Mouse (Mus musculus) heart, embryonic 13.5 days (tissue): ENCODE measurements around the gene Crtac1. TPM values are rescaled to one million over a fixed set of nuclear protein-coding genes. Genes with fewer than 3 reads are reported as not detected.

ENCODE experiments used
- ATAC-seq: fragments of 200-750 bp; cut with Nextera tagmentation; 2 replicates; pipeline ENCODE4 v1.8.0; 2017; ENCODE audit warnings: moderate TSS enrichment; ENCODE audit not compliant: insufficient number of reproducible peaks, low FRiP score, low TSS enrichment; ENCODE audit errors: extremely low read depth
- H3K27ac ChIP-seq: fragments of 300-500 bp; sonication (generic); replicated peaks from 2 replicates; pipeline ENCODE4 v1.5.1; 2015; ENCODE audit warnings: moderate library complexity, mild to moderate bottlenecking, inconsistent platforms
- H3K27me3 ChIP-seq: fragments of 300-500 bp; sonication (generic); replicated peaks from 2 replicates; pipeline ENCODE4 v1.6.1; 2015; ENCODE audit warnings: mild to moderate bottlenecking, inconsistent platforms
- H3K36me3 ChIP-seq: fragments of 300-500 bp; sonication (generic); 2 replicates; pipeline ENCODE4 v1.6.1; 2015; ENCODE audit warnings: mild to moderate bottlenecking, inconsistent platforms
- H3K4me1 ChIP-seq: fragments of 300-500 bp; sonication (generic); 2 replicates; pipeline ENCODE4 v1.6.1; 2015; ENCODE audit warnings: inconsistent platforms
- H3K4me2 ChIP-seq: fragments of 300-500 bp; sonication (generic); 2 replicates; pipeline ENCODE4 v1.6.1; 2015; ENCODE audit warnings: inconsistent platforms, mild to moderate bottlenecking, moderate library complexity
- H3K4me3 ChIP-seq: fragments of 300-500 bp; sonication (generic); 2 replicates; pipeline ENCODE4 v1.5.1; 2015; ENCODE audit warnings: moderate library complexity, mild to moderate bottlenecking, inconsistent platforms
- H3K9ac ChIP-seq: fragments of 300-500 bp; sonication (generic); 2 replicates; pipeline ENCODE4 v1.6.1; 2015; ENCODE audit warnings: inconsistent platforms, mild to moderate bottlenecking, moderate library complexity
- H3K9me3 ChIP-seq: fragments of 300-500 bp; sonication (generic); 2 replicates; pipeline ENCODE4 v1.6.1; 2016; ENCODE audit warnings: inconsistent platforms
- WGBS: fragments of 180-500 bp; shearing (Covaris S2); methylation state at CpG from one replicate; pipeline ENCODE4 v1.1.7; 2015; ENCODE audit warnings: mixed read lengths; 5-methylcytosine and 5-hydroxymethylcytosine counted together
- polyA plus RNA-seq: library from polyadenylated mRNA; unstranded; fragments of >200 nt; fragmentation: Nextera tagmentation; extraction: Ambion mirVana; gene quantifications from 2 replicates; pipeline ENCODE4 v1.2.1, GENCODE M21; 2015

Gene Crtac1
- polyA plus RNA-seq, 1 experiment from 2014 or later = 0.75 TPM

GRCm38 (mm10) chr19:42448539-42448938, 17.0 kb upstream of the Crtac1 start:
- no peak overlapping the region for H3K27ac ChIP-seq
- H3K4me2 ChIP-seq = no peak overlapping the region
- WGBS = 86% methylated on average over 10 of the region's 10 CpGs
- no peaks in the 10 kb centered on the region for H3K9me3 ChIP-seq
- H3K36me3 ChIP-seq = no peaks in the 10 kb centered on the region
- H3K4me1 ChIP-seq = no peaks in the 10 kb centered on the region
- no peak overlapping the region for H3K9ac ChIP-seq
- H3K27me3 ChIP-seq = peaks cover 90% of the 10 kb centered on the region
- no peak overlapping the region for H3K4me3 ChIP-seq
- ATAC-seq = no peak

GRCm38 (mm10) chr19:42443887-42444409, 12.4 kb upstream of the Crtac1 start:
- 12% methylated on average over 3 of the region's 3 CpGs for WGBS
- Histone ChIP-seq H3K9me3 (no peaks in the 10 kb centered on the region), H3K4me3 (no peak overlapping the region), H3K36me3 (no peaks in the 10 kb centered on the region), H3K27ac (no peak overlapping the region), H3K27me3 (peaks cover 80% of the 10 kb centered on the region), H3K4me2 (no peak overlapping the region), H3K9ac (no peak overlapping the region), H3K4me1 (no peaks in the 10 kb centered on the region)
- ATAC-seq = no peak

GRCm38 (mm10) chr19:42443266-42443665, 11.7 kb upstream of the Crtac1 start:
- H3K4me1 ChIP-seq = no peaks in the 10 kb centered on the region
- no peak overlapping the region for H3K27ac ChIP-seq
- H3K4me3 ChIP-seq = no peak overlapping the region
- peaks cover 81% of the 10 kb centered on the region for H3K27me3 ChIP-seq
- no peak for ATAC-seq
- 74% methylated on average over 4 of the region's 4 CpGs for WGBS
- no peak overlapping the region for H3K4me2 ChIP-seq
- no peaks in the 10 kb centered on the region for H3K36me3 ChIP-seq
- no peak overlapping the region for H3K9ac ChIP-seq
- no peaks in the 10 kb centered on the region for H3K9me3 ChIP-seq

- Histone ChIP-seq H3K4me2 (no peak overlapping the region), H3K27ac (no peak overlapping the region), H3K4me1 (no peaks in the 10 kb centered on the region), H3K9ac (no peak overlapping the region), H3K9me3 (no peaks in the 10 kb centered on the region), H3K27me3 (peaks cover 82% of the 10 kb centered on the region), H3K4me3 (no peak overlapping the region), H3K36me3 (no peaks in the 10 kb centered on the region)
- ATAC-seq = no peak
- WGBS = 63% methylated on average over 8 of the region's 8 CpGs
These were observed 10.9 kb upstream of the Crtac1 start for GRCm38 (mm10) chr19:42442246-42443197.

GRCm38 (mm10) chr19:42440089-42440488, 8.5 kb upstream of the Crtac1 start:
- no peak overlapping the region for H3K4me3 ChIP-seq
- no peaks in the 10 kb centered on the region for H3K9me3 ChIP-seq
- WGBS = 31% methylated on average over 3 of the region's 3 CpGs
- H3K4me1 ChIP-seq = no peaks in the 10 kb centered on the region
- no peak overlapping the region for H3K27ac ChIP-seq
- no peak overlapping the region for H3K9ac ChIP-seq
- H3K36me3 ChIP-seq = no peaks in the 10 kb centered on the region
- no peak for ATAC-seq
- H3K27me3 ChIP-seq = peaks cover 81% of the 10 kb centered on the region
- no peak overlapping the region for H3K4me2 ChIP-seq

GRCm38 (mm10) chr19:42439353-42439752, 7.8 kb upstream of the Crtac1 start:
- Histone ChIP-seq H3K36me3 (no peaks in the 10 kb centered on the region), H3K9me3 (no peaks in the 10 kb centered on the region), H3K9ac (no peak overlapping the region), H3K27ac (no peak overlapping the region), H3K4me2 (no peak overlapping the region), H3K27me3 (peaks cover 81% of the 10 kb centered on the region), H3K4me1 (no peaks in the 10 kb centered on the region), H3K4me3 (no peak overlapping the region)
- ATAC-seq = no peak
- WGBS = 61% methylated on average over 9 of the region's 9 CpGs

GRCm38 (mm10) chr19:42435621-42436020, 4.0 kb upstream of the Crtac1 start:
- Histone ChIP-seq H3K9ac (no peak overlapping the region), H3K36me3 (no peaks in the 10 kb centered on the region), H3K4me2 (no peak overlapping the region), H3K27ac (no peak overlapping the region), H3K9me3 (no peaks in the 10 kb centered on the region), H3K27me3 (peaks cover 90% of the 10 kb centered on the region), H3K4me3 (no peak overlapping the region), H3K4me1 (peaks cover 16% of the 10 kb centered on the region)
- ATAC-seq = no peak
- 56% methylated on average over 4 of the region's 4 CpGs for WGBS

- no peak for ATAC-seq
- Histone ChIP-seq H3K4me3 (peak overlapping the region; percentile 58), H3K36me3 (no peaks in the 10 kb centered on the region), H3K27ac (no peak overlapping the region), H3K27me3 (peaks cover 98% of the 10 kb centered on the region), H3K4me2 (peak overlapping the region; percentile 79; the same call in 1 of the 2 replicates), H3K4me1 (peaks cover 16% of the 10 kb centered on the region), H3K9me3 (no peaks in the 10 kb centered on the region), H3K9ac (no peak overlapping the region)
- 34% methylated on average over 8 of the region's 8 CpGs for WGBS
These were observed 1.2 kb upstream of the Crtac1 start for GRCm38 (mm10) chr19:42432761-42433160.

GRCm38 (mm10) chr19:42432191-42432590, 608 bp upstream of the Crtac1 start:
- Histone ChIP-seq H3K4me3 (peak overlapping the region; percentile 58), H3K4me1 (peaks cover 16% of the 10 kb centered on the region), H3K36me3 (no peaks in the 10 kb centered on the region), H3K9me3 (no peaks in the 10 kb centered on the region), H3K4me2 (peak overlapping the region; percentile 79), H3K9ac (peak overlapping the region; percentile 58), H3K27ac (no peak overlapping the region), H3K27me3 (peaks cover 98% of the 10 kb centered on the region)
- under 1% methylated on average over 37 of the region's 44 CpGs for WGBS
- no peak for ATAC-seq

- H3K9ac ChIP-seq = no peak overlapping the region
- H3K4me2 ChIP-seq = peak overlapping the region; percentile 79
- H3K4me1 ChIP-seq = peaks cover 16% of the 10 kb centered on the region
- peaks cover 98% of the 10 kb centered on the region for H3K27me3 ChIP-seq
- no peak overlapping the region for H3K27ac ChIP-seq
- ATAC-seq = no peak
- H3K36me3 ChIP-seq = no peaks in the 10 kb centered on the region
- peak overlapping the region; percentile 58 for H3K4me3 ChIP-seq
- H3K9me3 ChIP-seq = no peaks in the 10 kb centered on the region
- WGBS = 3% methylated on average over 19 of the region's 19 CpGs
These were observed 602 bp downstream of the Crtac1 start for GRCm38 (mm10) chr19:42430981-42431380.

GRCm38 (mm10) chr19:42429410-42429809, 2.2 kb downstream of the Crtac1 start:
- Histone ChIP-seq H3K36me3 (no peaks in the 10 kb centered on the region), H3K4me1 (peaks cover 16% of the 10 kb centered on the region)
- WGBS = 11% methylated on average over 3 of the region's 3 CpGs

More at GRCm38 (mm10) chr19:42429410-42429809, 2.2 kb downstream of the Crtac1 start:
- no peak overlapping the region for H3K4me2 ChIP-seq
- H3K9ac ChIP-seq = no peak overlapping the region
- no peak overlapping the region for H3K27ac ChIP-seq
- H3K27me3 ChIP-seq = peaks cover 98% of the 10 kb centered on the region
- H3K9me3 ChIP-seq = no peaks in the 10 kb centered on the region
- H3K4me3 ChIP-seq = no peak overlapping the region
- no peak for ATAC-seq
